Mouse (Mus musculus) stomach, postnatal 0 days (tissue): ENCODE results near the gene Ldlr.

ENCODE experiments used
- CTCF ChIP-seq: IDR thresholded peaks from 2 replicates; pipeline ENCODE4 v1.5.1; 2016; ENCODE audit warnings: antibody characterized with exemption, low read depth, mild to moderate bottlenecking, moderate library complexity
- EP300 ChIP-seq: optimal IDR thresholded peaks from 2 replicates; pipeline ENCODE3; 2016; ENCODE audit warnings: antibody characterized with exemption

DNA sequence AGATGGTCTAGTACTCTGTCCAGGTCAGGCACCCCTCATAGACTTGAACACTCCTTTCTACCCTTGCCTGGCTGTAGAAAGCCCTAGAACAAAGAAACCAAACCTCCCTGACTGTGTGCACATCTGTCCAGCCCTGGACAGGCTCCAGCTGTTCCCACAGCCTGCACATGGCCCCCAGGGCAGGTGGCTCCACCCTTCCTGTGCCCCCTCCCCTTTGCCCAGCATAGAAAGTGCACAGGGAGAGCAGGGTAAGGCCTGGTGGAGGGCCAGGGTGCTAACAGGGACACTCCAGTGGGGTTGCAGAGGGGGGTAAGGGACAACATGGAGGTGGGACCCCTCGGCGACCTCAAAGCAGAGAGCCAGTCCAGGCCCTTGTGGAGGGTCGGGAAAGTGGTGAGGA is 73.0 kb downstream of the Ldlr start:
- TF ChIP-seq CTCF (no peak; the same call in 1 of the 2 replicates), EP300 (no peak)
